Mouse (Mus musculus): ENCODE measurements around the gene Pus10. TPM values are rescaled to one million over a fixed set of nuclear protein-coding genes. Genes with fewer than 3 reads are reported as not detected.

The Pus10 gene
- total and polyA plus RNA-seq, 3 experiments: 43.4 to 416 (median 52.5) TPM

DNA sequence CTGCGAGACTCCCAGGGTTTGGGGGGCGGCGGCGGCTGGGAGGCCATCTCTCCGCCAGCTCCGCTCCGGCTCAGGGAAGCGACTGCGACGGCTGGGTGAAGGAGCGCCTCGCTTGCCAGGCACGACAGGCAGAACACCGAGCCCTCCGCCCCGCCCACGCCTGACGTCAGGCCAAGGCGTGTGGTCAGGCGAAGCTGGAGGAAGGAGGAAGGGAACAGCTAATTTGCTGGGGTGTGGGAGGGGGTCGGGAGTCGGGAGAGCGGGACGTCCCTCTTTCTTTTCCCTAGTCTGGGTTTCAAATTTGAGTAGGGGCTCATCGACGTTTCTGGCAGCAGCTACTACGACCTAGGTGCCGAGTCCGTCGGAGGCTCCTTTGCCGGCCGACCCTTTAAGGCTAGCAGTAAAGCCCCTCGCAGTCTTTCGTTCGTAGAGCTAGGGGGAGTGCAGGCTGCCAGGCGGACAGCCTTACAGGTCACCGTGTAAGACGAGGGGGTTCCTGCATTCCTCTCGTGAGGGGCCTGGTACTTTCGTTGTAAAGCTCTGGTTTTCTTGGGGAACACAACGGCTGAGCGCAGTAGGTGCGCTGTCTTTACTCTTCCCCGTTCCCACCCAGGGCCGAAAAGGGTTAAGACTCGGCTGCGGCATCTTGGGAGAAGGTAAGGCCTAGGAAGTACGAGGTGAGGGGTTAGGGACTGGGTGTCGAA is 476 bp downstream of the Pus10 start, which contains the start of gene Pex13 (continued):
- TF ChIP-seq ZKSCAN1 (IDR thresholded peaks at IDR 0.05; ENCODE audit: low read depth, low read length): no peak
- TF ChIP-seq GATA1 (IDR thresholded peaks at IDR 0.05; ENCODE audit: low read depth, low read length): no peak
- TF ChIP-seq MEF2A (IDR thresholded peaks at IDR 0.05; ENCODE audit: extremely low read depth, insufficient replicate concordance, low read depth, low read length, poor library complexity, severe bottlenecking): no peak
- peak; percentile 66 for TF ChIP-seq TCF12 (IDR thresholded peaks at IDR 0.05; ENCODE audit: low read depth, low read length)
- TF ChIP-seq ZC3H11A (IDR thresholded peaks at IDR 0.05; ENCODE audit: low read depth, low read length): no peak
- no peak for TF ChIP-seq SMC3 (IDR thresholded peaks at IDR 0.05; ENCODE audit: low read depth, low read length)
- TF ChIP-seq HCFC1 (IDR thresholded peaks at IDR 0.05; ENCODE audit: low read depth, low read length): peak; percentile 85
- TF ChIP-seq MAFK (IDR thresholded peaks at IDR 0.05; ENCODE audit: borderline replicate concordance, low read depth, low read length): no peak
- TF ChIP-seq TBP (IDR thresholded peaks at IDR 0.05; ENCODE audit: low read depth, low read length): peak; percentile 85
- no peak for TF ChIP-seq ZNF384 (IDR thresholded peaks at IDR 0.05; ENCODE audit: low read depth, low read length)
- TF ChIP-seq NELFE (IDR thresholded peaks at IDR 0.05; ENCODE audit: low read depth, low read length): peak; percentile 92
- peak; percentile 78; the same call in 1 of the 2 replicates for TF ChIP-seq KAT2A (conservative IDR thresholded peaks at IDR 0.05; ENCODE audit: low read depth, low read length)
- no peak for TF ChIP-seq RAD21 (IDR thresholded peaks at IDR 0.05; ENCODE audit: low read depth, low read length)
- peak; percentile 67 for TF ChIP-seq MYC (IDR thresholded peaks at IDR 0.05; ENCODE audit: low read depth, low read length)

DNA sequence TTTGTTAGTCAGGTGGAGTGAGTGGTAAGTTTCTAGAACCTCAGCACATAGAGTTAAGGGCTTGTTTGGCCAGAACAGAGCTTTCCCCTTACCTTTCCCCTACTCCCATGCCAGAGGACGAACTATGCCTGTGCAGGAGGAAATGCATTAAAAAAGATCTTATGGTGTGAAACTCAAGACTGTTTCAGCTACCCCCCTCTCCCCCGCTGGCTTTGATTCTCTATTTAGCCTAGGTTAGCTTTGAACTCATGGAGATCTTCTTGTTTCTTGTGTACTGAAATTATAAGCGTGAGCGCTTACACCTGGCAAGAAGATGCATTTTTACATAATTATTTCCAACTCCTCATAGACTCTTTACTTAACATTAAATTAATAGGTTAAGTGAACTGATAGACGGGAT is 1.1 kb downstream of the Pus10 start:
- H3K79me2 ChIP-seq (ENCODE audit: control insufficient read depth, insufficient read depth, low read length, poor library complexity): peaks cover 40% of the 10 kb centered on the region
- no peak for DNase-seq (ENCODE audit: low read depth, low spot score)
- peaks cover 4 to 10% of the 10 kb centered on the region in 2 experiments; a peak in 3 of 4 replicates for H3K4me1 ChIP-seq (ENCODE audit: control insufficient read depth in 1 of 2, insufficient read depth in 2 of 2, low read length in 2 of 2)
- H3K9me3 ChIP-seq (replicated peaks; ENCODE audit: insufficient read depth, low read length): no peaks in the 10 kb centered on the region
- H3K4me3 ChIP-seq (ENCODE audit: control insufficient read depth in 1 of 2, insufficient read depth in 1 of 2, low read depth in 2 of 2, low read length in 2 of 2): peak overlapping the region; percentile 72 to 80
- H3K27ac ChIP-seq (ENCODE audit: control insufficient read depth, low read depth, low read length): peak overlapping the region; percentile 90
- peak; percentile 2; the same call in 1 of the 2 replicates for TF ChIP-seq TBP (IDR thresholded peaks at IDR 0.05; ENCODE audit: low read depth, low read length)
- TF ChIP-seq ETS1 (IDR thresholded peaks at IDR 0.05; ENCODE audit: low read depth, low read length): no peak
- H3K36me3 ChIP-seq (ENCODE audit: control insufficient read depth in 1 of 2, insufficient read depth in 2 of 2, low read length in 2 of 2): peaks cover 8 to 20% of the 10 kb centered on the region in 2 experiments
- no peaks in the 10 kb centered on the region for H3K27me3 ChIP-seq (ENCODE audit: control insufficient read depth in 1 of 2, insufficient read depth in 2 of 2, low read length in 2 of 2)
- peak overlapping the region; percentile 86 for H3K9ac ChIP-seq (ENCODE audit: control insufficient read depth, low read depth, low read length, poor library complexity, severe bottlenecking)

DNA sequence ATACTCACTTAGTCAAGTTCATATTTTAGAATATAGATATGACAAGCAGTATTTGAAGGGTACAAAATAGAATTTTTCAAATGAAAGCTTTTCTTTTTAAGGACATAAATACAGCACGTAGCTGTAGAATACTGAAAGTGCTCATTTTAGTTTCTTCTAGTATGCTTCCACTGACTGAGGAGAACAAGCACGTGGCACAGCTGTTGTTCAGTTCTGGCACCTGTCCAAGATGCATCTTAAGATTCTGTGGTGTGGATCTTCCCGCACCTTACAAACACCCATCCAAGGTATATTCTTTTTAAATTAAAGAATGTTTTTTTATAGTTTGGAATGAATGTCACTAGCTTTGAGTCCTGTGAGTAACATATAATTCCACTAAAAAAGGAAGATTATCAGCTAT is 1.7 kb downstream of the Pus10 start:
- Histone ChIP-seq H3K4me3 (ENCODE audit: control insufficient read depth in 1 of 2, insufficient read depth in 1 of 2, low read depth in 2 of 2, low read length in 2 of 2) (peak overlapping the region; percentile 72 to 80), H3K9ac (ENCODE audit: control insufficient read depth, low read depth, low read length, poor library complexity, severe bottlenecking) (peak overlapping the region; percentile 86), H3K27ac (ENCODE audit: control insufficient read depth, low read depth, low read length) (peak overlapping the region; percentile 59), H3K36me3 (ENCODE audit: control insufficient read depth in 1 of 2, insufficient read depth in 2 of 2, low read length in 2 of 2) (peaks cover 9 to 20% of the 10 kb centered on the region in 2 experiments), H3K79me2 (ENCODE audit: control insufficient read depth, insufficient read depth, low read length, poor library complexity) (peaks cover 34% of the 10 kb centered on the region), H3K4me1 (ENCODE audit: control insufficient read depth in 1 of 2, insufficient read depth in 2 of 2, low read length in 2 of 2) (peaks cover 4 to 10% of the 10 kb centered on the region in 2 experiments; a peak in 3 of 4 replicates), H3K9me3 (replicated peaks; ENCODE audit: insufficient read depth, low read length) (no peaks in the 10 kb centered on the region), H3K27me3 (ENCODE audit: control insufficient read depth in 1 of 2, insufficient read depth in 2 of 2, low read length in 2 of 2) (no peaks in the 10 kb centered on the region)
- peak; percentile 92 for DNase-seq (ENCODE audit: low read depth, low spot score)
- TF ChIP-seq USF1 (IDR thresholded peaks at IDR 0.05; ENCODE audit: low read depth, low read length) (peak; percentile 83), ZKSCAN1 (IDR thresholded peaks at IDR 0.05; ENCODE audit: low read depth, low read length) (no peak), MYB (IDR thresholded peaks at IDR 0.05; ENCODE audit: low read depth, low read length) (no peak), RAD21 (IDR thresholded peaks at IDR 0.05; ENCODE audit: low read depth, low read length) (no peak), BHLHE40 (IDR thresholded peaks at IDR 0.05; ENCODE audit: borderline replicate concordance, low read depth, low read length) (peak; percentile 90), TAL1 (IDR thresholded peaks at IDR 0.05; ENCODE audit: low read length) (no peak), NELFE (IDR thresholded peaks at IDR 0.05; ENCODE audit: low read depth, low read length) (no peak), GABPA (IDR thresholded peaks at IDR 0.05; ENCODE audit: low read depth, low read length) (no peak), POLR2AphosphoS2 (IDR thresholded peaks at IDR 0.05; ENCODE audit: low read length) (no peak), EP300 (IDR thresholded peaks at IDR 0.05; ENCODE audit: low read depth in 1 of 2, low read length in 2 of 2) (0 out of 4 replicates have a peak, but pooled peaks of 1 of the 2 experiments have one; percentile 5), SMC3 (IDR thresholded peaks at IDR 0.05; ENCODE audit: low read depth, low read length) (no peak), ZC3H11A (IDR thresholded peaks at IDR 0.05; ENCODE audit: low read depth, low read length) (no peak), ZMIZ1 (IDR thresholded peaks at IDR 0.05; ENCODE audit: low read depth, low read length) (no peak), MEF2A (IDR thresholded peaks at IDR 0.05; ENCODE audit: extremely low read depth, insufficient replicate concordance, low read depth, low read length, poor library complexity, severe bottlenecking) (no peak), RCOR1 (IDR thresholded peaks at IDR 0.05; ENCODE audit: low read depth, low read length) (no peak), MXI1 (IDR thresholded peaks at IDR 0.05; ENCODE audit: low read depth, low read length) (peak; percentile 100), NRF1 (IDR thresholded peaks at IDR 0.05; ENCODE audit: insufficient read depth, low read depth, low read length, poor library complexity, severe bottlenecking) (no peak)

Measured in MEL (cell line).